Mouse (Mus musculus) layer of hippocampus, adult 11-12 months (tissue): Measurements from ENCODE around the gene Ndufs2.

Experiments used
- DNase-seq: peaks from one replicate; pipeline ENCODE4 v3.0.0; 2022; ENCODE audit warnings: low spot score

The Ndufs2 gene

GRCm38 (mm10) chr1:171195046-171195822 is 56.0 kb downstream of the Ndufs2 start:
- no peak for DNase-seq

- DNase-seq, result no peak
Measured at GRCm38 (mm10) chr1:171193911-171194830, 57.0 kb downstream of the Ndufs2 start.

- DNase-seq, result no peak
Measured at GRCm38 (mm10) chr1:171193093-171193840, 57.9 kb downstream of the Ndufs2 start.

- DNase-seq, result no peak
Measured at GRCm38 (mm10) chr1:171192283-171192682, 58.9 kb downstream of the Ndufs2 start.

GRCm38 (mm10) chr1:171190832-171191231 is 60.4 kb downstream of the Ndufs2 start:
- no peak for DNase-seq

GRCm38 (mm10) chr1:171189476-171190114 is 61.6 kb downstream of the Ndufs2 start:
- DNase-seq, result no peak

GRCm38 (mm10) chr1:171189046-171189445 is 62.1 kb downstream of the Ndufs2 start:
- DNase-seq, result no peak

- DNase-seq, result no peak
Measured at GRCm38 (mm10) chr1:171187851-171188700, 63.1 kb downstream of the Ndufs2 start.

- DNase-seq, result no peak
Measured at GRCm38 (mm10) chr1:171185655-171186054, 65.5 kb downstream of the Ndufs2 start.
